Mouse (Mus musculus) heart, adult 2 months (tissue): Measurements from ENCODE around the gene Stat6.
A peak's percentile ranks its signal among the peaks of the same experiment; 100 is the strongest.

Experiments used
- CTCF ChIP-seq: fragments of 200-600 bp; IDR thresholded peaks from 2 replicates; pipeline ENCODE4 v1.8.1; 2022; ENCODE audit warnings: antibody characterized with exemption, mild to moderate bottlenecking, moderate library complexity
- EP300 ChIP-seq: fragments of 200-500 bp; IDR thresholded peaks from 2 replicates; pipeline ENCODE4 v1.6.1; 2011; ENCODE audit warnings: low read depth, low read length, control low read depth; ENCODE audit not compliant: insufficient read depth
- POLR2A ChIP-seq: fragments of 200-500 bp; IDR thresholded peaks from 2 replicates; pipeline ENCODE4 v1.6.1; 2011; ENCODE audit warnings: mild to moderate bottlenecking, low read depth, low read length, control low read depth; ENCODE audit not compliant: insufficient read depth

DNA sequence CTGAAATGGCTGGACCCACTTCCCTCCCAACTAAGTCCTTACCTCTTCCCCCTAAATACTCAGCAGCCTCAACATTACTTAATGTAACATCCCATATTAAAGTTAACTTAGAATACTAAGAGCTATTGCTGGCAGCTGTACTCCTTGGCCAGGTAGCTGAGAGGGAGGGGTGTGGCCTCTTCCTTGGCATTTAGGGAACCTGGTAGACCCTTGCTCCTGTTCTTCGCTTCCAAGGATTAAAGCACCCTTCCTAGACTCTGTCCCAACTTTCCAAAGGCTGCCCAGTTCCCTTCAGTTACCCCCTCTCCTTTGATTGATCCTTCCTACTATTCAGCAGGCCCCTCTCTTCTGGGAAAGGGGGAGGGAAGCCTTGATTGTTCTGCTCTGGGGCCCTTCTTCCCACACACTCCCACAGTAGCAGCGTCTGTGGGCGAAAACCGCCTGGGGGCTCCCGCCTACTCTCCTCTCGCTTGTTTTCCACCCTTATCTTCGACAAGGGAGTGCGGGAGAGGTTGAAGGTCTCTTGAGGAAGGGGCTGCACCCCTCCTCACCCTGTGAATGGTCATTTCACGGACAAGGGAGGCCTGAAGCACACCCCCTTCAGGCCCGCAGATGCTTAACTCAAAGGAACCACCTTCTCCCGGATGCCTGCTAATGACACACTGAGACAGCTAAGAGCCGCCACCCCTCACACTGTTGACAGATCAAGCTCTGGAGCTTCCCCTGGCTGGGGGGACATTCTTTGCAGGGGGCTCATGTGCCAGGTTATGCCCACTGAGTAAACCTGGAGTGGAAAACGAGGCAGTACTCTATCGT lies 22.8 kb downstream of the Stat6 start:
- no peak for TF ChIP-seq POLR2A
- peak; percentile 36 for TF ChIP-seq CTCF
- no peak for TF ChIP-seq EP300
